Mouse (Mus musculus) forebrain, embryonic 12.5 days (tissue): ENCODE measurements around the gene Gm15557. TPM values are rescaled to one million over a fixed set of nuclear protein-coding genes. Genes with fewer than 3 reads are reported as not detected.

Experiments
- polyA plus RNA-seq: library from polyadenylated mRNA; unstranded; fragments of >200 nt; fragmentation: Nextera tagmentation; extraction: Ambion mirVana; gene quantifications from 2 replicates; pipeline ENCODE4 v1.2.1, GENCODE M21; 2016

The Gm15557 gene
- polyA plus RNA-seq, 1 experiment from 2014 or later, result not detected

Other genes starting within 250 kb of the Gm15557 start
- 159 and 167 TPM in 2 replicates for gene Trpc4ap, start 248.3 kb upstream of the Gm15557 start, polyA plus RNA-seq
- 32.6 and 33.0 TPM in 2 replicates for gene Edem2, start 211.3 kb upstream of the Gm15557 start, polyA plus RNA-seq
- not detected in 2 replicates for gene Gm17581, start 204.9 kb upstream of the Gm15557 start, polyA plus RNA-seq
- 1.4 and 2.6 TPM in 2 replicates for gene Procr, start 189.6 kb upstream of the Gm15557 start, polyA plus RNA-seq
- 3.4 and 4.4 TPM in 2 replicates for gene Mmp24, start 165.4 kb upstream of the Gm15557 start, polyA plus RNA-seq
- gene BC029722, start 121.3 kb upstream of the Gm15557 start, polyA plus RNA-seq, result 12.0 and 13.4 TPM in 2 replicates
- gene Eif6, start 113.8 kb upstream of the Gm15557 start, polyA plus RNA-seq, result 159 and 160 TPM in 2 replicates
- gene Fam83c, start 105.9 kb upstream of the Gm15557 start, polyA plus RNA-seq, result 0.50 and 0.68 TPM in 2 replicates
- gene Uqcc1, start 10.4 kb upstream of the Gm15557 start, polyA plus RNA-seq, result 67.3 and 72.9 TPM in 2 replicates
- gene Gdf5, start 4.6 kb downstream of the Gm15557 start, polyA plus RNA-seq, result 2.1 and 2.9 TPM in 2 replicates
- 28.9 and 30.5 TPM in 2 replicates for gene Cep250, start 15.7 kb downstream of the Gm15557 start, polyA plus RNA-seq
- gene 6430550D23Rik, start 67.2 kb downstream of the Gm15557 start, polyA plus RNA-seq, result 1.3 TPM in 2 replicates
- gene Ergic3, start 67.3 kb downstream of the Gm15557 start, polyA plus RNA-seq, result 196 and 199 TPM in 2 replicates
- not detected in 2 replicates for gene Fer1l4, start 112.2 kb downstream of the Gm15557 start, polyA plus RNA-seq
- gene Spag4, start 124.4 kb downstream of the Gm15557 start, polyA plus RNA-seq, result 5.3 and 7.7 TPM in 2 replicates
- gene Cpne1, start 171.2 kb downstream of the Gm15557 start, polyA plus RNA-seq, result 56.4 and 56.6 TPM in 2 replicates
- gene Rbm12, start 171.2 kb downstream of the Gm15557 start, polyA plus RNA-seq, result 53.0 and 58.0 TPM in 2 replicates
- 20.4 and 31.9 TPM in 2 replicates for gene Gm28036, start 186.4 kb downstream of the Gm15557 start, polyA plus RNA-seq
- gene Romo1, start 203.3 kb downstream of the Gm15557 start, polyA plus RNA-seq, result 388 and 397 TPM in 2 replicates
- gene Nfs1, start 203.5 kb downstream of the Gm15557 start, polyA plus RNA-seq, result 30.8 and 31.5 TPM in 2 replicates
- gene Rbm39, start 239.5 kb downstream of the Gm15557 start, polyA plus RNA-seq, result 708 and 716 TPM in 2 replicates